Mouse (Mus musculus) liver, embryonic 14.5 days (tissue): ENCODE results near the gene Ift80.

Experiments
- CTCF ChIP-seq: IDR thresholded peaks from 2 replicates; pipeline ENCODE4 v1.5.1; 2016; ENCODE audit warnings: antibody characterized with exemption, low read depth, control low read depth
- EP300 ChIP-seq: IDR thresholded peaks from 2 replicates; pipeline ENCODE4 v1.6.1; 2016; ENCODE audit warnings: antibody characterized with exemption, low read depth

DNA sequence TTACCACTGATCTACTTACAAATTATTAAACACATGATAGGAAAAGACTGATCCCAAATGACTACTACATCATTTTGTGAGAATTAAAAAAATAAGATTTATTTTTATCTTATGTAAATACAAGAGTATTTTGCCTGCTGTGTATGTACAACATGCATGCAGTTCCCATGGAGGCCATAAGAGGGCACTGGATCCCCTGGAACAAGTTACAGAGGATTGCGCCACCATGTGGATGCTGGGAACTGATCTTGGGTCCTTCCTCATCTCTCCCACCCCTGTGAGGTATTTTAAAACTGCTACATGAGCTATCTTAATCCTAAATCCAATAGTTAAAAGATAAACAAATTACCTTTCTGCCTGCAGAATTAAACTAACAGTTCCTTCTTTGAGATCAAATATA, 68.9 kb downstream of the Ift80 start:
- TF ChIP-seq CTCF (peak; percentile 79), EP300 (no peak)
